Mouse (Mus musculus): ENCODE results near the gene Zbtb38. TPM values are rescaled to one million over a fixed set of nuclear protein-coding genes. Genes with fewer than 3 reads are reported as not detected.

Gene Zbtb38
- polyA plus RNA-seq, 1 experiment from 2014 or later: 24.7 TPM

- Histone ChIP-seq H3K4me3 (ENCODE audit: low read depth, low read length) (no peak overlapping the region), H3K36me3 (ENCODE audit: control insufficient read depth, insufficient read depth, low read length) (no peaks in the 10 kb centered on the region), H3K9me3 (replicated peaks; ENCODE audit: control insufficient read depth, low read length) (no peaks in the 10 kb centered on the region), H3K27me3 (ENCODE audit: control insufficient read depth, insufficient read depth, low read length) (no peaks in the 10 kb centered on the region), H3K27ac (ENCODE audit: low read depth, low read length) (no peak overlapping the region), H3K4me1 (ENCODE audit: control insufficient read depth, insufficient read depth, low read length) (peaks cover 13% of the 10 kb centered on the region), H3K9ac (ENCODE audit: low read depth, low read length) (no peak overlapping the region), H3K4me2 (no peak overlapping the region)
- 80% methylated on average over 10 of the region's 10 CpGs for WGBS (ENCODE audit: insufficient replicate concordance)
- no peak for ATAC-seq (replicated peaks; ENCODE audit: insufficient number of reproducible peaks, low FRiP score, low TSS enrichment)
Measured at GRCm38 (mm10) chr9:96787797-96788196, 35.2 kb upstream of the Zbtb38 start.

- Histone ChIP-seq H3K9ac (ENCODE audit: low read depth, low read length) (no peak overlapping the region), H3K4me2 (no peak overlapping the region), H3K9me3 (replicated peaks; ENCODE audit: control insufficient read depth, low read length) (no peaks in the 10 kb centered on the region), H3K36me3 (ENCODE audit: control insufficient read depth, insufficient read depth, low read length) (no peaks in the 10 kb centered on the region), H3K27ac (ENCODE audit: low read depth, low read length) (no peak overlapping the region), H3K27me3 (ENCODE audit: control insufficient read depth, insufficient read depth, low read length) (no peaks in the 10 kb centered on the region), H3K4me3 (ENCODE audit: low read depth, low read length) (no peak overlapping the region), H3K4me1 (ENCODE audit: control insufficient read depth, insufficient read depth, low read length) (peaks cover 13% of the 10 kb centered on the region)
- 49% methylated on average over 9 of the region's 9 CpGs for WGBS (ENCODE audit: insufficient replicate concordance)
- no peak for ATAC-seq (replicated peaks; ENCODE audit: insufficient number of reproducible peaks, low FRiP score, low TSS enrichment)
Measured at GRCm38 (mm10) chr9:96785871-96786342, 33.3 kb upstream of the Zbtb38 start.

DNA sequence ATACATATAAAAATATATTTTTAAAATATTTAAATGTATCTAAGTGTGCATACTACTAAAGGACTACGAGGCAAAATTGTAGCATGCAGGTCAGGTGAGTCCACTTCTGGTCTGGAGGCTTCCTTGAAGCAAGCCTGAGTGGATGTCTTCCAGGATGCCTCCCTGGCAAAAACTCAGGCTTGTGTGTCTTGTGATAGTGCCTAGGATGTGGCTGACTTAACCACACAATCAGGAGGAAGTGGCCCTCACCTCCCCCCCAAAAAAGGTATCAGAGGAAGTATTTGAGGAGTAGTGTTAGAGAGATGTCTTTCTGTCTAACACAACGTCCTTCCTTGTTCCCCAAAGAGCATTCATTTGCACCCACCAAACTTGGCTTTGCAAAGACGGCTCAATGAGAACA is 32.6 kb upstream of the Zbtb38 start:
- no peak for ATAC-seq (replicated peaks; ENCODE audit: insufficient number of reproducible peaks, low FRiP score, low TSS enrichment)
- peaks cover 13% of the 10 kb centered on the region for H3K4me1 ChIP-seq (ENCODE audit: control insufficient read depth, insufficient read depth, low read length)
- H3K4me3 ChIP-seq (ENCODE audit: low read depth, low read length): no peak overlapping the region
- no peaks in the 10 kb centered on the region for H3K36me3 ChIP-seq (ENCODE audit: control insufficient read depth, insufficient read depth, low read length)
- H3K4me2 ChIP-seq: no peak overlapping the region
- no peaks in the 10 kb centered on the region for H3K27me3 ChIP-seq (ENCODE audit: control insufficient read depth, insufficient read depth, low read length)
- WGBS (ENCODE audit: insufficient replicate concordance): 61% methylated on average over 3 of the region's 3 CpGs
- no peak overlapping the region for H3K9ac ChIP-seq (ENCODE audit: low read depth, low read length)
- no peak overlapping the region for H3K27ac ChIP-seq (ENCODE audit: low read depth, low read length)
- H3K9me3 ChIP-seq (replicated peaks; ENCODE audit: control insufficient read depth, low read length): no peaks in the 10 kb centered on the region

DNA sequence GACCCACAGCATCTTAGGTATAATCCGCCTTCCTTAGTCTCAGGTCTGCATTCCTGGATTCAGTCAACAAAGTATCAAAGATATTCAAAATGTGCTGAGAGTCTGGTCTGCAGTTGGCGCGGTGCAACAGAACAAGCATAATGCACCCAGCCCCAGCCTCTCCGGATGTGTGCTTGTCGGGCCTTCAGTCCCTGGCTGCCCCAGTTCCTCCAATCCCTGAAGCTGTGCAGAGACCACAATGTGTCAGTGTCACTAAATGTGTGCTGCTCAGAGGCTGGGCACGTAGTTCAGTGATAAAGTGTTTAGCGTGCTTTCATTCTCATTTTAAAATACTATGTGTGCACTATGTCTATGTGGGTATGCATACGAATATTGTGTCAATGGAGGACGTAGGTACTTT is 31.0 kb upstream of the Zbtb38 start:
- 0 out of 2 replicates have a peak, but pooled peaks have one; percentile 46 for ATAC-seq (replicated peaks; ENCODE audit: insufficient number of reproducible peaks, low FRiP score, low TSS enrichment)
- WGBS (ENCODE audit: insufficient replicate concordance): 70% methylated on average over 9 of the region's 9 CpGs

GRCm38 (mm10) chr9:96783258-96783657 is 30.6 kb upstream of the Zbtb38 start:
- H3K27me3 ChIP-seq (ENCODE audit: control insufficient read depth, insufficient read depth, low read length): no peaks in the 10 kb centered on the region
- peak overlapping the region; percentile 22; the same call in 1 of the 2 replicates for H3K4me2 ChIP-seq
- WGBS (ENCODE audit: insufficient replicate concordance): 18% methylated on average over 5 of the region's 5 CpGs
- H3K4me3 ChIP-seq (ENCODE audit: low read depth, low read length): no peak overlapping the region
- 0 out of 2 replicates have a peak overlapping the region, but pooled peaks have one; percentile 10 for H3K9ac ChIP-seq (ENCODE audit: low read depth, low read length)
- ATAC-seq (replicated peaks; ENCODE audit: insufficient number of reproducible peaks, low FRiP score, low TSS enrichment): no peak
- no peaks in the 10 kb centered on the region for H3K36me3 ChIP-seq (ENCODE audit: control insufficient read depth, insufficient read depth, low read length)
- H3K4me1 ChIP-seq (ENCODE audit: control insufficient read depth, insufficient read depth, low read length): peaks cover 13% of the 10 kb centered on the region
- H3K9me3 ChIP-seq (replicated peaks; ENCODE audit: control insufficient read depth, low read length): no peaks in the 10 kb centered on the region
- peak overlapping the region; percentile 74 for H3K27ac ChIP-seq (ENCODE audit: low read depth, low read length)

More for the DNA sequence above, 31.0 kb upstream of the Zbtb38 start:
- Histone ChIP-seq H3K36me3 (ENCODE audit: control insufficient read depth, insufficient read depth, low read length) (no peaks in the 10 kb centered on the region), H3K4me2 (peak overlapping the region; percentile 22; the same call in 1 of the 2 replicates), H3K4me3 (ENCODE audit: low read depth, low read length) (no peak overlapping the region), H3K27ac (ENCODE audit: low read depth, low read length) (peak overlapping the region; percentile 74), H3K27me3 (ENCODE audit: control insufficient read depth, insufficient read depth, low read length) (no peaks in the 10 kb centered on the region), H3K9ac (ENCODE audit: low read depth, low read length) (no peak overlapping the region), H3K4me1 (ENCODE audit: control insufficient read depth, insufficient read depth, low read length) (peaks cover 13% of the 10 kb centered on the region), H3K9me3 (replicated peaks; ENCODE audit: control insufficient read depth, low read length) (no peaks in the 10 kb centered on the region)

GRCm38 (mm10) chr9:96782062-96782461 is 29.4 kb upstream of the Zbtb38 start:
- Histone ChIP-seq H3K36me3 (ENCODE audit: control insufficient read depth, insufficient read depth, low read length) (no peaks in the 10 kb centered on the region), H3K4me1 (ENCODE audit: control insufficient read depth, insufficient read depth, low read length) (peaks cover 13% of the 10 kb centered on the region), H3K27ac (ENCODE audit: low read depth, low read length) (no peak overlapping the region), H3K27me3 (ENCODE audit: control insufficient read depth, insufficient read depth, low read length) (no peaks in the 10 kb centered on the region), H3K9ac (ENCODE audit: low read depth, low read length) (no peak overlapping the region), H3K4me2 (no peak overlapping the region), H3K9me3 (replicated peaks; ENCODE audit: control insufficient read depth, low read length) (no peaks in the 10 kb centered on the region), H3K4me3 (ENCODE audit: low read depth, low read length) (no peak overlapping the region)
- ATAC-seq (replicated peaks; ENCODE audit: insufficient number of reproducible peaks, low FRiP score, low TSS enrichment): no peak
- 68% methylated on average over 8 of the region's 8 CpGs for WGBS (ENCODE audit: insufficient replicate concordance)

DNA sequence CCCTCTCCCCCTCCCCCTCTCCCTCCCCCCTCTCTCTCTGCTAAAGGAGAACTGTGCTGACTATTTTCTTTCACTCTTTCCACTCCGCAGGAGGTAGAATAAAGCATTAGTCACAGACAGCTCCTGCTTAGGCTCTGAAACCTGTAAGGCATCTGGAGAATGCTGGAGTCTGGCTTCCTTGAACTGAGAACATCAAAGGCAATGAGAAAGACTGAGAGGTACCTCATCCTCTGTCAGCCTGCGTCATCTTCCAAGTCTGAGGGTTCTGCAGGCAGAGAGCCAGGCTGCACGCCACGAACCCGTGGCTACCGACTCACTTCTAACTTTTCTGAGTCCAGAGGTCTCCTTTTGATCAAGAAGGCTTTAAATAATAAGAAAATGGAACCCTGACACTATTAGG is 20.5 kb upstream of the Zbtb38 start:
- Histone ChIP-seq H3K9ac (ENCODE audit: low read depth, low read length) (no peak overlapping the region), H3K9me3 (replicated peaks; ENCODE audit: control insufficient read depth, low read length) (no peaks in the 10 kb centered on the region), H3K27me3 (ENCODE audit: control insufficient read depth, insufficient read depth, low read length) (no peaks in the 10 kb centered on the region), H3K36me3 (ENCODE audit: control insufficient read depth, insufficient read depth, low read length) (no peaks in the 10 kb centered on the region), H3K4me1 (ENCODE audit: control insufficient read depth, insufficient read depth, low read length) (0 out of 2 replicates have a peak, but pooled peaks cover 11% of the 10 kb centered on the region), H3K4me2 (peak overlapping the region; percentile 25; the same call in 1 of the 2 replicates), H3K27ac (ENCODE audit: low read depth, low read length) (no peak overlapping the region), H3K4me3 (ENCODE audit: low read depth, low read length) (no peak overlapping the region)
- ATAC-seq (replicated peaks; ENCODE audit: insufficient number of reproducible peaks, low FRiP score, low TSS enrichment): no peak
- WGBS (ENCODE audit: insufficient replicate concordance): 4% methylated on average over 6 of the region's 6 CpGs

GRCm38 (mm10) chr9:96770443-96770842 is 17.8 kb upstream of the Zbtb38 start:
- no peak for ATAC-seq (replicated peaks; ENCODE audit: insufficient number of reproducible peaks, low FRiP score, low TSS enrichment)
- H3K27me3 ChIP-seq (ENCODE audit: control insufficient read depth, insufficient read depth, low read length): no peaks in the 10 kb centered on the region

GRCm38 (mm10) chr9:96769651-96770050 is 17.0 kb upstream of the Zbtb38 start:
- H3K27me3 ChIP-seq (ENCODE audit: control insufficient read depth, insufficient read depth, low read length): no peaks in the 10 kb centered on the region
- H3K9ac ChIP-seq (ENCODE audit: low read depth, low read length): no peak overlapping the region
- peaks cover 13% of the 10 kb centered on the region; the same call in 1 of the 2 replicates for H3K4me1 ChIP-seq (ENCODE audit: control insufficient read depth, insufficient read depth, low read length)
- no peaks in the 10 kb centered on the region for H3K9me3 ChIP-seq (replicated peaks; ENCODE audit: control insufficient read depth, low read length)
- WGBS (ENCODE audit: insufficient replicate concordance): 47% methylated on average over 9 of the region's 9 CpGs
- ATAC-seq (replicated peaks; ENCODE audit: insufficient number of reproducible peaks, low FRiP score, low TSS enrichment): no peak
- H3K36me3 ChIP-seq (ENCODE audit: control insufficient read depth, insufficient read depth, low read length): no peaks in the 10 kb centered on the region
- no peak overlapping the region for H3K27ac ChIP-seq (ENCODE audit: low read depth, low read length)
- H3K4me3 ChIP-seq (ENCODE audit: low read depth, low read length): no peak overlapping the region
- no peak overlapping the region for H3K4me2 ChIP-seq

More at GRCm38 (mm10) chr9:96770443-96770842, 17.8 kb upstream of the Zbtb38 start:
- no peak overlapping the region for H3K9ac ChIP-seq (ENCODE audit: low read depth, low read length)
- 72% methylated on average over 3 of the region's 3 CpGs for WGBS (ENCODE audit: insufficient replicate concordance)
- H3K4me2 ChIP-seq: no peak overlapping the region
- H3K9me3 ChIP-seq (replicated peaks; ENCODE audit: control insufficient read depth, low read length): no peaks in the 10 kb centered on the region
- H3K4me1 ChIP-seq (ENCODE audit: control insufficient read depth, insufficient read depth, low read length): peaks cover 11% of the 10 kb centered on the region; the same call in 1 of the 2 replicates
- no peak overlapping the region for H3K27ac ChIP-seq (ENCODE audit: low read depth, low read length)
- H3K4me3 ChIP-seq (ENCODE audit: low read depth, low read length): no peak overlapping the region
- H3K36me3 ChIP-seq (ENCODE audit: control insufficient read depth, insufficient read depth, low read length): no peaks in the 10 kb centered on the region

Measured in heart, embryonic 11.5 days (tissue).